Mouse (Mus musculus) liver, postnatal 0 days (tissue): ENCODE measurements around the gene Csf2. TPM values are rescaled to one million over a fixed set of nuclear protein-coding genes. Genes with fewer than 3 reads are reported as not detected.

Experiments used
- ATAC-seq: fragments of 200-750 bp; cut with Nextera tagmentation; 2 replicates; pipeline ENCODE4 v1.8.0; 2017; ENCODE audit warnings: mild to moderate bottlenecking, moderate library complexity
- DNase-seq: peaks from one replicate; pipeline ENCODE4 v3.0.0-alpha.2; 2016
- H3K27ac ChIP-seq: fragments of 300-500 bp; sonication (generic); 2 replicates; pipeline ENCODE4 v1.5.1; 2014; ENCODE audit warnings: antibody characterized with exemption, moderate library complexity, mild to moderate bottlenecking, low read depth
- H3K27me3 ChIP-seq: fragments of 300-500 bp; sonication (generic); 2 replicates; pipeline ENCODE4 v1.6.1; 2014; ENCODE audit warnings: low read length, control low read depth, mixed read lengths; ENCODE audit not compliant: insufficient read depth
- H3K36me3 ChIP-seq: fragments of 300-500 bp; sonication (generic); replicated peaks from 2 replicates; pipeline ENCODE4 v1.6.1; 2014; ENCODE audit warnings: mild to moderate bottlenecking, control low read depth, low read length, moderate library complexity, mixed read lengths; ENCODE audit not compliant: insufficient read depth
- H3K4me1 ChIP-seq: fragments of 300-500 bp; sonication (generic); 2 replicates; pipeline ENCODE4 v1.6.1; 2014; ENCODE audit warnings: antibody characterized with exemption, mild to moderate bottlenecking, control low read depth; ENCODE audit not compliant: insufficient read depth
- H3K4me2 ChIP-seq: fragments of 300-500 bp; sonication (generic); 2 replicates; pipeline ENCODE4 v1.6.1; 2014; ENCODE audit warnings: low read depth, mild to moderate bottlenecking, low read length, moderate library complexity, mixed read lengths
- H3K4me3 ChIP-seq: fragments of 300-500 bp; sonication (generic); 2 replicates; pipeline ENCODE4 v1.5.1; 2014; ENCODE audit warnings: low read depth, low read length
- H3K9ac ChIP-seq: fragments of 300-500 bp; sonication (generic); replicated peaks from 2 replicates; pipeline ENCODE4 v1.6.1; 2014; ENCODE audit warnings: mild to moderate bottlenecking, moderate library complexity
- H3K9me3 ChIP-seq: fragments of 300-500 bp; sonication (generic); 2 replicates; pipeline ENCODE4 v1.6.1; 2016; ENCODE audit warnings: mild to moderate bottlenecking, control low read depth, low read length, mixed read lengths
- CTCF ChIP-seq: sonication (generic); IDR thresholded peaks from 2 replicates; pipeline ENCODE4 v1.5.1; 2016; ENCODE audit warnings: antibody characterized with exemption, low read depth
- EP300 ChIP-seq: IDR thresholded peaks from 2 replicates; pipeline ENCODE4 v1.6.1; 2016; ENCODE audit warnings: antibody characterized with exemption, low read depth, mild to moderate bottlenecking
- WGBS: fragments of 180-500 bp; shearing (Covaris S2); extraction: QIAGEN DNeasy Blood & Tissue Kit; methylation state at CpG from one replicate; pipeline ENCODE4 v1.1.7; 2014; ENCODE audit not compliant: insufficient replicate concordance; 5-methylcytosine and 5-hydroxymethylcytosine counted together
- polyA plus RNA-seq: library from polyadenylated mRNA; unstranded; fragments of >200 nt; fragmentation: Nextera tagmentation; extraction: Ambion mirVana; gene quantifications from 2 replicates; pipeline ENCODE4 v1.2.1, GENCODE M21; 2015

The Csf2 gene
- polyA plus RNA-seq, 1 experiment from 2014 or later: not detected

GRCm38 (mm10) chr11:54292163-54292562 lies 42.7 kb upstream of the Csf2 start:
- no peak overlapping the region for H3K27ac ChIP-seq
- no peaks in the 10 kb centered on the region for H3K36me3 ChIP-seq
- no peaks in the 10 kb centered on the region for H3K27me3 ChIP-seq
- H3K4me1 ChIP-seq: no peaks in the 10 kb centered on the region
- ATAC-seq (no peak), DNase-seq (no peak)
- no peak overlapping the region for H3K4me3 ChIP-seq
- H3K4me2 ChIP-seq: no peak overlapping the region
- 69% methylated on average over 2 of the region's 2 CpGs for WGBS
- TF ChIP-seq EP300 (peak; percentile 37; the same call in 1 of the 2 replicates), CTCF (no peak)
- H3K9me3 ChIP-seq: no peaks in the 10 kb centered on the region
- H3K9ac ChIP-seq: no peak overlapping the region

- ATAC-seq (no peak), DNase-seq (no peak)
- TF ChIP-seq CTCF (no peak), EP300 (no peak)
- Histone ChIP-seq H3K27ac (no peak overlapping the region), H3K36me3 (no peaks in the 10 kb centered on the region), H3K9me3 (no peaks in the 10 kb centered on the region), H3K4me2 (no peak overlapping the region), H3K27me3 (no peaks in the 10 kb centered on the region), H3K9ac (no peak overlapping the region), H3K4me1 (no peaks in the 10 kb centered on the region), H3K4me3 (no peak overlapping the region)
- WGBS: 57% methylated on average over 8 of the region's 8 CpGs
Observed at GRCm38 (mm10) chr11:54287821-54288453, 38.5 kb upstream of the Csf2 start.

- Histone ChIP-seq H3K9me3 (no peaks in the 10 kb centered on the region), H3K4me2 (no peak overlapping the region), H3K36me3 (no peaks in the 10 kb centered on the region), H3K27ac (no peak overlapping the region), H3K27me3 (no peaks in the 10 kb centered on the region), H3K4me1 (no peaks in the 10 kb centered on the region), H3K9ac (no peak overlapping the region), H3K4me3 (no peak overlapping the region)
- 35% methylated on average over 5 of the region's 5 CpGs for WGBS
- no peak for TF ChIP-seq CTCF
- TF ChIP-seq EP300: no peak
- no peak for ATAC-seq
- peak; percentile 7 for DNase-seq
Observed at GRCm38 (mm10) chr11:54271437-54271949, 22.0 kb upstream of the Csf2 start.

GRCm38 (mm10) chr11:54269191-54269896 lies 19.9 kb upstream of the Csf2 start:
- Histone ChIP-seq H3K4me1 (no peaks in the 10 kb centered on the region), H3K27me3 (no peaks in the 10 kb centered on the region), H3K4me2 (no peak overlapping the region), H3K4me3 (no peak overlapping the region), H3K9ac (no peak overlapping the region), H3K27ac (no peak overlapping the region), H3K36me3 (no peaks in the 10 kb centered on the region), H3K9me3 (no peaks in the 10 kb centered on the region)
- no peak for TF ChIP-seq EP300
- TF ChIP-seq CTCF: no peak
- DNase-seq: no peak
- no peak for ATAC-seq
- 64% methylated on average over 3 of the region's 3 CpGs for WGBS

GRCm38 (mm10) chr11:54267177-54267576 lies 17.7 kb upstream of the Csf2 start, which contains the start of gene Il3:
Il3 (minus strand) TSS chr11:54267277.
- ATAC-seq (no peak), DNase-seq (no peak)
- no peaks in the 10 kb centered on the region for H3K36me3 ChIP-seq
- H3K4me3 ChIP-seq: no peak within 1 kb of the TSS
- H3K27ac ChIP-seq: no peak within 1 kb of the TSS
- H3K4me2 ChIP-seq: no peak within 1 kb of the TSS
- H3K27me3 ChIP-seq: no peaks in the 10 kb centered on the region
- no peaks in the 10 kb centered on the region for H3K9me3 ChIP-seq
- TF ChIP-seq CTCF (no peak), EP300 (no peak)
- no peaks in the 10 kb centered on the region for H3K4me1 ChIP-seq
- WGBS: 65% methylated on average over 6 of the region's 6 CpGs
- H3K9ac ChIP-seq: no peak within 1 kb of the TSS

- Histone ChIP-seq H3K9ac (no peak overlapping the region), H3K4me1 (no peaks in the 10 kb centered on the region), H3K4me3 (no peak overlapping the region), H3K36me3 (no peaks in the 10 kb centered on the region), H3K27me3 (no peaks in the 10 kb centered on the region), H3K9me3 (no peaks in the 10 kb centered on the region), H3K4me2 (no peak overlapping the region), H3K27ac (no peak overlapping the region)
- ATAC-seq (no peak), DNase-seq (peak; percentile 53)
- WGBS: 46% methylated on average over 2 of the region's 2 CpGs
- TF ChIP-seq EP300 (no peak), CTCF (peak; percentile 95)
Observed at GRCm38 (mm10) chr11:54264542-54264941, 15.1 kb upstream of the Csf2 start.
